Mouse (Mus musculus): Measurements from ENCODE around the gene Olfr466. TPM values are rescaled to one million over a fixed set of nuclear protein-coding genes. Genes with fewer than 3 reads are reported as not detected.
A peak's percentile ranks its signal among the peaks of the same experiment; 100 is the strongest.

The Olfr466 gene
- not detected in 2 replicates for total RNA-seq (2014; fragmentation: Nextera tagmentation)
- not detected in 2 replicates for total RNA-seq (2017)

DNA sequence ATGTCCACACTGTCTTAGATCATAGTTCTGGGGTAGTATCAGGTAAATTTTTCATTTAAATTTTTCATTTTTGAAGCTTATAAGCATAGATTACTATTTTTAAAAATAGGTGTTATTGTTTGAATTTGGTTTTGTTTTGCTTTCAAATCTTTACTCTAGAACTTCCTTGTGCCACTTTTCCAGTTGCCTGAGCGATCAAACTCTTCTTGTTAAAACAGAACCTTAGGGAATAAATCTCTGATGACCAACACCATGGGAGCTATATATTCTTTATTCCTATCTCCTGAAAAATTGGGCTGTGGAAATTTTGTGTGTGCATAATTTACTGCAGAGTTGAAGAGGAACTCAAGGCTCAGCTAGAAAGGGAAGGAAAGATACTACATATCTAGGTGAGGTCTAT lies at the start of gene Olfr466:
Gene Olfr466 (plus strand): TSS at position 301 of the 400 bp plus-strand sequence.
- ATAC-seq (replicated peaks; ENCODE audit: poor library complexity, severe bottlenecking): no peak

DNA sequence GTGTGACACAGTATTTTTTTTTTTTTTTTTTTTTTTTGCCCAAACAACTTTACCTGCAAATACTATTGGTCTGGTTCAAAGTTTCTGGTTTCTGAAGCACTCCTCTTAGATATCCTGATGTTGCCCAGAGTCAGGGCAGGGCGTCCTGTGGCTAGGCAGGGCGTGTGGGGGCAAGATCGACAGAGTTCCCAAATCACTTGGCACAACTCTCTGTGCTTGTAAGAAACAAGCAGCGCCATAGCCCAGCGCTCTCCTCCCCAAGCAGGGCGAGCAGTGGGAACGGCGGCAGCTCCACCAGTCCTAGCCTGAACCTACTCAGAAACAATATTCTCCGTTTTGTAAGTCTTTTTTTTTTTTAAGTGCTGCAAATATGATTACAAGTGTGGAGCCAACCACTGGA lies 49.4 kb upstream of the Olfr466 start:
- peak; percentile 4; the same call in 1 of the 2 replicates for ATAC-seq (replicated peaks; ENCODE audit: poor library complexity, severe bottlenecking)

DNA sequence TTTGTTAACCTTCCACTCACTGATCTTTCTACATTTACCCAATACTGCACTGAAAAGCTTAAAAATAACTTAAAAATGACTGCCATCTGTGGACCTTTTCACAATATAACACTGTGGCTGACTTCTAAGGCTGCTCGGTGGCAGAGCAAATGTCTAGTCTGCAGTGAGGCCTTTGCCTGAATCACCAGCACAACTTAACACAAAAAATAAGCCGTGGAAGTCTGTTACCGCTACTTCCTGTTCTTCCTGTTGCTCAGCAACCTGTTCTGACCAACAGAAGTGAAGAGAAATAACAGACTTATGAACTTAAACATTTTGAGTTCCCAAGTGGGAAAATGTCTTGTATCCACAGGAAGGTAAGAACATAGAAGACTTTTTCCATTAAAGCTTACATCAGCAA lies 48.8 kb upstream of the Olfr466 start:
- ATAC-seq (replicated peaks; ENCODE audit: poor library complexity, severe bottlenecking): peak; percentile 83

DNA sequence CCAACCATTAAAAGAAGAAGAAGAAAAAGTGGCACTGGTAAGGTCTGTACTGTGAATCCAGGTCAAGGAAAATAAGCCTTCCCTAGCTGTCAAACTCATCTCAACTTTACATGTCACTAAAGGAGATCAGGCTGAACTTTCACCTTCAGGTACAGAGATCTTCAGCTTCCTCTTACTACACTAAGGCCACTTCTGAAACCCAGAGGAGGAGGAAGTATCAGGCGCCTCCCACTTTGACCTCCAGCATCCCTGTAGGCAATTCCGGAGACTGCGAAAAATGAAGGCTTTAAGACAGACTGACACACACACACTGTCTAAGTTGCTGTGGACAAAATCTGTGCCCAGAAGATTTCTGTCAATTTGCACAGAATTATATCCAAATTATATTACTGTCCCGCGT lies 38.1 kb upstream of the Olfr466 start:
- ATAC-seq (replicated peaks; ENCODE audit: poor library complexity, severe bottlenecking): peak; percentile 85

DNA sequence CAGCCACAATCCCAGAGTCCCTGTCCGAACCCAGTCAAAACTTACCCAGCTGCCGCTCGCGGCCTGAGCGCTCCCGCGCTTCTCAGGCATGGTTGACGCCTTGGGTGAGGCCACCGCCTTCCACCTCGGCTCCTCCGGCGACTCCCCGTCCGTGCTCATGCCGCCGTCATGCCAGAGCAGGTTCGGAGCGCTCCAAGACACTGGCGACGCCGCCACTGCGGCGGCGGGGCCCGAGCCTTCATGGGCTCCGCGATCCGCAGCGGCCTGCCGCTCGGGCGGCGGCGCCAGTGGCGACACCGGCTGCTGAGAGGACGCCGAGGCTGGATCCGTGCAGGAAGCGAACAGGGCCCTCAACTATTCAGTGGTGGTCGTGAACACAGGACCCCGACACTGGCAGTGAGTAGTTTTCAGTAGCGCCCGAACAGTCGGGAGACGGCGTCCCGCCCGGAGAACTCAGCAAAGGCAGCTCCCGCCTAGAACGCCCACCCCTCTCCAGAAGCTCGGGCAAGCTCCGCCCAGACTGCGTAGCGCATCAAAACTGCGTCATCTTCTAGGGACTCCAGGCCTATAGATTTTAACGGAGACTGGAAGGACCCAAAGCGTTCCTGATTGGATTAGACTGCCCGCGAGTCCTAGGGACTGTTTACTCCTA lies 37.5 kb upstream of the Olfr466 start, which contains the start of gene Mfsd14b:
Gene Mfsd14b (minus strand): TSS at position 517 of the 652 bp plus-strand sequence.
- peak; percentile 86 for ATAC-seq (replicated peaks; ENCODE audit: poor library complexity, severe bottlenecking)

DNA sequence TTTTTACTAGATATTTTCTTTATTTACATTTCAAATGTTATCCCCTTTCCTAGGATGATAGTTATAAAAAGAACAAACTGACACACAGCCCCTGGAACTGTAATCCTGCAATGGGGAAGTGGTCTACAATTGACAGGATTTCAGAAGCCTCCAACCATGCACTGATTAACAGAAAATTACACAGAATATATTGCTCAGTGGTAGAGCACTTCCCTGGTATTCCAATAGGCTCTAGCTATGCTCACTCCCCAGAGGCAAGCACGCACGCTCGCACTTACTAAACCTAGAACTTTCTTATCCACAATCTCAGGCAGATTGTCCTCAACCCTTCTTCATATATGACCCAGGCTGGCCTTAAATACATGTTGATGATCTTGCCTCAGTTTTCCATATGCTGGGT lies 36.8 kb upstream of the Olfr466 start:
- peak; percentile 45 for ATAC-seq (replicated peaks; ENCODE audit: poor library complexity, severe bottlenecking)

DNA sequence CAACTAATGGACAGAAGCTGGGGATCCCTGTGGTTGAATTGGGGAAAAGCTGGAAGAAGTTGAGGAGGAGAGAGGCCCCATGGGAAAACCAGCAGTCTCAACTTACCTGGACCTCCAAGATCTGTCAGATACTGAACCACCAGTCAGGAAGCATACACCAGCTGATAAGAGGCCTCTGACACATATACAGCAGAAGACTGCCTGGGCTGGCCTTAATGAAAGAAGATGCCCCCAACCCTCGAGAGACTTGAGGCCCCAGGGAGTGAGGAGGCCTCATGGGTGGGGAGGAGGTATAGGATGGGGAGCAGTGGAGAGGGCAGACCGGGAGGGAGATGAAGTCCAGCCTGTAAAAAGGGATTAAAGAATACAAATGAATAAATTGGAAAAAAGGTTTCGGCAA lies 29.1 kb upstream of the Olfr466 start:
- ATAC-seq (replicated peaks; ENCODE audit: poor library complexity, severe bottlenecking): no peak

DNA sequence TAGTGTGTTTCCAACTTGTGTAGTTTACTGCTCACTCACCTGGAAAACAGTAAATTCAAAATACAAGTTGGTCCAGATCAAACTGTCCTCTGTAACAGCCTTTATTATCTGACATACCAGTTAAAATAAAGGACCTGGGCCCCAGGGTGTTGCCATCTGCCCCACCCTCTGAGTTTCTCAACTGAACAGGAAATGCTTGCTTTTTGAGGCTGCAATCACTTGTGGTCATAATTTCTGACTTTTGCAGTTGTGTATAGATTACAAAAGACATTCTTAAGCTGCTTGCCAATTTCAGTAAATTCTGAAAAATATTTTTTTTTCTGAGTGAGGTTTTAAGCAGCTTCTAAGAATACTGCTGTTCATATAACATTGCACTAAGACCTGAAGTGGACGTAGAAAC lies 27.9 kb upstream of the Olfr466 start:
- peak; percentile 99 for ATAC-seq (replicated peaks; ENCODE audit: poor library complexity, severe bottlenecking)

DNA sequence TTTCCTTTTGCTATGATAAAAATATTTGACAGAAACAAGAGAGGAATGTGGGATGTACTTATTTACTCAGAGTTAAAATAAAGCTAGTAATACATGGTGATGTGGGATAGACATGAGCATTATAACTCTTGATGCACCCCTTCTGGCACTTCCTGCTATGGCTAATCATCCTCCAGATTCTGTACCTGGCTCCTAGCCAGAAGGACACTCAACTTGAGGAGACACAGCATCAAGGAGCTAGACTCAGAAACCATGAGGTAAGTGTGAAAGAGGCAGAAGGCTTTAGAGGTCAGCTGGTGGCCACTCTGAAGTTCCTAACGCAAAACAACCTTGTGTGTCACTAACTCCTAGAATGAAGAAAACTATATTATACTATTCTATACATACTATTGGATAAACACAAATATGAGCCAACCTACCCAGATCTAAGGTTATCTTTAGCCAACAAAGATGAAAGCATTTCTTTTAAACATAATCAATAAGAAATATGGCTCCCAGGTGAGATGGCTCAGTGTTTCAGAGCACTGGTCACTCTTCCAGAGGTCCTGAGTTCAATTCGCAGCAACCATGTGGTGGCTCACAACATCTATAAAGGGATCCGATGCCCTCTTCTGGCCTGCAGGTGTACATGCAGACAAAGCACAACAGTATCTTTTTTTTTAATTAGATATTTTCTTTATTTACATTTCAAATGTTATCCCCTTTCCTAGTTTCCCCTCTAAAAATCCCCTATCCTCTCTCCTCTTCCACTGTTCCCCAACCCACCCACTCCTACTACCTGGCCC lies 22.8 kb upstream of the Olfr466 start:
- peak; percentile 68 for ATAC-seq (replicated peaks; ENCODE audit: poor library complexity, severe bottlenecking)

DNA sequence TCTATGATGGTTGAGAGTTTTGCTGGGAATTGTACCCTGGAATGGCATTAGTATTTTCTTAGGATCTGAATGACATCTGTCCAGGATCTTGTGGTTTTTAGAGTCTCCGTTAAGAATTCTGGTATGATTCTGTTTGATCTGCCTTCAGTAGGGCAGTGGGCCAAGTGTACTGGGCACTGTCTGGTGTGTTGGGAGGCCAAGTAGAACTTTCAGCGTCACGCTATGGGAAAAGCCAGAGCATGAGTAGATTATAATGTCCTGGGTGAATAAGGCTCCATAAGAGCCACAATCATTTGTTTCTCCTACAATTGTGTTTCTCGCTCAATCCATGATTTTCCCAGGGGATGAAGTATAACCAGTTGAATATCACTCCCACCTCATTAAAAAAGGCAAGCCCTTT lies 12.3 kb upstream of the Olfr466 start, which contains the start of gene Olfr465-ps1:
Gene Olfr465-ps1 (plus strand): TSS at position 301 of the 400 bp plus-strand sequence.
- ATAC-seq (replicated peaks; ENCODE audit: poor library complexity, severe bottlenecking): no peak

DNA sequence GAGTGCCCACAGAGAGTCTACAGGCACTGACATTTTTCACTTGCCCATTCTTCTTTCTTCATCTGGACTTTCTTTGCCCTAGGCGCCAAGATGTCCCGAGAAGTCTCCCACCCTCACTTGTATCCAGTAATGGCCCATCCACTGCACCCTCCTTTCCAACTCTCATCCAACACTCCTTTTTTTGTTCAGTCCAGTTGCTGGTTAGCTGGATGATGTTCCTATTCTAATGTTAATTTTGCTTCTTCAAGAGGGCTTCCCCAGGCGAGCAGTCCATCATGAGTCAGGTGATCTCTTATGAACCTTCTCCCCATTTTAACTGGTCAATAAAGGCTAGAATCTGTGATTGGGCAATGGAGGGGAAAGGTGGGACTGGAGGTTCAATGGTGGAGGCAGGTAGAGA lies 24.1 kb downstream of the Olfr466 start:
- ATAC-seq (replicated peaks; ENCODE audit: poor library complexity, severe bottlenecking): no peak

DNA sequence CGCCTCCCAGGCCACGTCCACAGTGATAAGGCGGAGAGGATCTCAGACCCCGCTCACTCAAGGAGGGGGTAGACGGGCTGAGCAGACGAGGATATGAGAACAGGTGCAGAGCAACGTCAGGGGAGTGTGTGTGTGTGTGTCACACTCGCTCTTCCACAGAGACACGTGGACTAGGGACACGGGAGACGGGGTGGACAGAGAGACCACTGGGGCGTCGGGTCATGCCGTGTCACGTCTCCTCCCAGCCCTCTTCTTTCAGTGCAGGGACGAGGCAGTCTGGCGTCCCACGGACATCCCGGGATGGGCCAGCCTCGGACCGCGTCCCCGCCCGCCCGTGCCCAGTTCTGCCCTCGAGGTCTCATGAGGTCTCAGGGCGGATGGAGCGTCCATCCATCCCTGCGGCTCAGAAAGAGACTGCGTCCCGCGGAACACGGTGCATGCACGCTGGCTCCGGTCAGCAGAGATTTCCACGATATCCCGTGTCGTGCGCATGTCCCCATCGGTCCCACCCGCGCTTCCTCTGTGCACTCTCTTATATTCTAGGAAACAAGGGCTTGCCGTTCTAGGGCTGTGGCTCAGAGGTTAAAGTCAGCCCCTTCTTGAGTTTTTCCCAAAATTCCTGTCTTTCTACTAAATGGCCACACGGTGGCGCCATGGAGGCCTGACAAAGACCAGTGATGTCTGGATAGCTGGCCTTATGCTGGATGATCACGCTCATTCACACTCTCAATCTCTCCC lies 25.9 kb downstream of the Olfr466 start:
- peak; percentile 96 for ATAC-seq (replicated peaks; ENCODE audit: poor library complexity, severe bottlenecking)

DNA sequence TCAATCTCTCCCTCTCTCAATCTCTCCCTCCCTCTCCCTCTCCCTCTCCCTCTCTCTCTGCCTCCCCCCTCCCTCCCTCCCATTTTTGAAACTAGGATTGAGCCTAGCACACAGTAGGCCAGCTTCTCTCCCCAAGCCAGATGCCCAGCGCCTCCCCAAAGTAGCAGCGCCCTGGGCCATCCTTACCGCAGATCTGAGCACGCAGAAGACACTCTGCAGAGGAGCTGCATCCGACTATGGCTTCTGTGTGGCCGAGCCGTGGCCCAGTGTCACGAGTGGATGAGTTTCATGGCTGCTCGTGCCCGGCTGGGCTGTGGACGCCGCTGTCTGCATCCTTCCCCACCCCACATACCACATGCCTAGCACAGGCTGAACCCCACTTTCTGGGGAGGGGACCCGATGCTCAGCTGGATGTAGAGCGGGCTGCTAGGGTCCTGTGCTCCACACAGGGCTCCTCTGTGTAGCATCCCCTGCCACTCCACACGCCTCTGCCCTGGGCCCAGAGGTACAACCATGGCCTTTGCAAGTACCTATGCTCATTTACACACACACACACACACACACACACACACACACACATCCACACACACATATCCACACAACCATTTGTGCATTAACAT lies 26.5 kb downstream of the Olfr466 start:
- 0 out of 2 replicates have a peak, but pooled peaks have one; percentile 12 for ATAC-seq (replicated peaks; ENCODE audit: poor library complexity, severe bottlenecking)

DNA sequence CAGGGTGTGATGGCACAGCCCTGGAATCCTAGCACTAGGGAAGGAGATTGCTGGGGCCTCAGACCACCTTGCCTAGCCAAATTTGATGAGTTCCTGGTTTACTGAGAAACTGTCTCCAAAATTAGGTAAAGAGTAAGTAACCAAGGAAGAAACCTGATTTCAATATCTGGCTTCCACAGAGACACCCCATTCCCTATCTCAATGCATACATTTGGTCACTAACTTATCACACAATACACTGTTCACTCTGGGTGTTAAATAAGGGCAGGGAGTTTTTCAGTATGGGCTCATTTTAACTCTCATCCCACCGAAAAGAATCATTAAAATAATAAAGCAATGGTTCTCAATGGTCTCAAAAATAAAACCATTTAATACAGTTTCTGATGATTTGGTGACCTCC lies 50.6 kb downstream of the Olfr466 start:
- no peak for ATAC-seq (replicated peaks; ENCODE audit: poor library complexity, severe bottlenecking)

Other genes with a start within 250 kb of the Olfr466 start
- gene Cntnap3, start 246.3 kb upstream of the Olfr466 start, total RNA-seq (2014; fragmentation: Nextera tagmentation): not detected in 2 replicates
- gene Cntnap3, start 246.3 kb upstream of the Olfr466 start, total RNA-seq (2017): not detected in 2 replicates
- gene Spata31, start 232.8 kb upstream of the Olfr466 start, total RNA-seq (2014; fragmentation: Nextera tagmentation): not detected in 2 replicates
- gene Spata31, start 232.8 kb upstream of the Olfr466 start, total RNA-seq (2017): not detected in 2 replicates
- gene Spata31d1c, start 117.2 kb upstream of the Olfr466 start, total RNA-seq (2014; fragmentation: Nextera tagmentation): not detected in 2 replicates
- not detected in 2 replicates for gene Spata31d1c, start 117.2 kb upstream of the Olfr466 start, total RNA-seq (2017)
- gene Prss47, start 97.5 kb upstream of the Olfr466 start, total RNA-seq (2014; fragmentation: Nextera tagmentation): not detected in 2 replicates
- not detected in 2 replicates for gene Prss47, start 97.5 kb upstream of the Olfr466 start, total RNA-seq (2017)
- gene Mfsd14b, start 37.3 kb upstream of the Olfr466 start, total RNA-seq (2014; fragmentation: Nextera tagmentation): 46.0 and 55.2 TPM in 2 replicates
- 79.6 and 108 TPM in 2 replicates for gene Mfsd14b, start 37.3 kb upstream of the Olfr466 start, total RNA-seq (2017)
- gene Olfr465-ps1, start 12.2 kb upstream of the Olfr466 start, total RNA-seq (2014; fragmentation: Nextera tagmentation): not detected in 2 replicates
- gene Olfr465-ps1, start 12.2 kb upstream of the Olfr466 start, total RNA-seq (2017): not detected in 2 replicates
- gene Nlrp4f, start 55.7 kb downstream of the Olfr466 start, total RNA-seq (2014; fragmentation: Nextera tagmentation): not detected in 2 replicates
- not detected in 2 replicates for gene Nlrp4f, start 55.7 kb downstream of the Olfr466 start, total RNA-seq (2017)
- gene Gm10775, start 109.3 kb downstream of the Olfr466 start, total RNA-seq (2014; fragmentation: Nextera tagmentation): not detected in 2 replicates
- gene Gm10775, start 109.3 kb downstream of the Olfr466 start, total RNA-seq (2017): not detected in 2 replicates
- 34.1 and 67.7 TPM in 2 replicates for gene Zfp369, start 128.6 kb downstream of the Olfr466 start, total RNA-seq (2014; fragmentation: Nextera tagmentation)
- gene Zfp369, start 128.6 kb downstream of the Olfr466 start, total RNA-seq (2017): 38.7 and 47.5 TPM in 2 replicates